Mouse (Mus musculus) stomach, postnatal 0 days (tissue): Measurements from ENCODE around the gene Ptov1. TPM values are rescaled to one million over a fixed set of nuclear protein-coding genes. Genes with fewer than 3 reads are reported as not detected.

Experiments
- ATAC-seq: fragments of 200-750 bp; cut with Nextera tagmentation; 2 replicates; pipeline ENCODE4 v1.8.0; 2017; ENCODE audit not compliant: low FRiP score, low TSS enrichment
- DNase-seq: peaks from one replicate; pipeline ENCODE4 v3.0.0-alpha.2; 2016; ENCODE audit warnings: low spot score
- H3K27ac ChIP-seq: fragments of 300-500 bp; sonication (generic); replicated peaks from 2 replicates; pipeline ENCODE4 v1.5.1; 2014; ENCODE audit warnings: mild to moderate bottlenecking, control low read depth
- H3K27me3 ChIP-seq: fragments of 300-500 bp; sonication (generic); 2 replicates; pipeline ENCODE4 v1.6.1; 2014; ENCODE audit warnings: low read length; ENCODE audit not compliant: control insufficient read depth, insufficient read depth
- H3K36me3 ChIP-seq: fragments of 300-500 bp; sonication (generic); 2 replicates; pipeline ENCODE4 v1.6.1; 2014; ENCODE audit warnings: low read length, mixed read lengths; ENCODE audit not compliant: control insufficient read depth, insufficient read depth
- H3K4me1 ChIP-seq: fragments of 300-500 bp; sonication (generic); replicated peaks from 2 replicates; pipeline ENCODE4 v1.6.1; 2014; ENCODE audit warnings: antibody characterized with exemption; ENCODE audit not compliant: control insufficient read depth, insufficient read depth
- H3K4me2 ChIP-seq: fragments of 300-500 bp; sonication (generic); replicated peaks from 2 replicates; pipeline ENCODE4 v1.6.1; 2014; ENCODE audit warnings: low read depth, mild to moderate bottlenecking, control low read depth, moderate library complexity
- H3K4me3 ChIP-seq: fragments of 300-500 bp; sonication (generic); 2 replicates; pipeline ENCODE4 v1.5.1; 2014; ENCODE audit warnings: low read depth, low read length, control low read depth
- H3K9ac ChIP-seq: fragments of 300-500 bp; sonication (generic); 2 replicates; pipeline ENCODE4 v1.6.1; 2014; ENCODE audit warnings: mild to moderate bottlenecking, low read length, control low read depth, mixed read lengths
- H3K9me3 ChIP-seq: fragments of 300-500 bp; sonication (generic); 2 replicates; pipeline ENCODE4 v1.6.1; 2016; ENCODE audit warnings: low read length; ENCODE audit not compliant: control insufficient read depth
- CTCF ChIP-seq: IDR thresholded peaks from 2 replicates; pipeline ENCODE4 v1.5.1; 2016; ENCODE audit warnings: antibody characterized with exemption, low read depth, mild to moderate bottlenecking, moderate library complexity
- EP300 ChIP-seq: optimal IDR thresholded peaks from 2 replicates; pipeline ENCODE3; 2016; ENCODE audit warnings: antibody characterized with exemption
- WGBS: fragments of 180-500 bp; shearing (Covaris S2); extraction: QIAGEN DNeasy Blood & Tissue Kit; methylation state at CpG from one replicate; pipeline ENCODE4 v1.1.7; 2014; 5-methylcytosine and 5-hydroxymethylcytosine counted together
- polyA plus RNA-seq: library from polyadenylated mRNA; unstranded; fragments of >200 nt; fragmentation: Nextera tagmentation; extraction: Ambion mirVana; gene quantifications from 2 replicates; pipeline ENCODE4 v1.2.1, GENCODE M21; 2015

The Ptov1 gene
- polyA plus RNA-seq, 1 experiment from 2014 or later = 159 TPM

GRCm38 (mm10) chr7:44892276-44892921, 22.8 kb upstream of the Ptov1 start, which contains the start of gene Med25:
TSS of gene Med25 (minus strand) at chr7:44892712.
- Histone ChIP-seq H3K36me3 (peaks cover 2% of the 10 kb centered on the region; the same call in 1 of the 2 replicates), H3K4me1 (peaks cover 6% of the 10 kb centered on the region), H3K9ac (peak within 1 kb of the TSS; percentile 87), H3K27me3 (no peaks in the 10 kb centered on the region), H3K4me3 (peak within 1 kb of the TSS; percentile 75), H3K9me3 (no peaks in the 10 kb centered on the region), H3K27ac (peak within 1 kb of the TSS; percentile 97), H3K4me2 (peak within 1 kb of the TSS; percentile 83)
- DNase-seq (peak; percentile 88), ATAC-seq (peak; percentile 56)
- under 1% methylated on average over 56 of the region's 56 CpGs for WGBS
- TF ChIP-seq EP300 (no peak), CTCF (no peak)

- Histone ChIP-seq H3K4me3 (peak overlapping the region; percentile 75), H3K4me1 (peaks cover 6% of the 10 kb centered on the region), H3K36me3 (peaks cover 2% of the 10 kb centered on the region; the same call in 1 of the 2 replicates), H3K27me3 (no peaks in the 10 kb centered on the region), H3K9ac (peak overlapping the region; percentile 87), H3K27ac (peak overlapping the region; percentile 97), H3K9me3 (no peaks in the 10 kb centered on the region), H3K4me2 (peak overlapping the region; percentile 83)
- ATAC-seq (no peak), DNase-seq (no peak)
- 12% methylated on average over 6 of the region's 6 CpGs for WGBS
- TF ChIP-seq CTCF (no peak), EP300 (no peak)
Measured at GRCm38 (mm10) chr7:44891611-44892010, 22.0 kb upstream of the Ptov1 start.

- Histone ChIP-seq H3K27me3 (no peaks in the 10 kb centered on the region), H3K4me3 (0 out of 2 replicates have a peak overlapping the region, but pooled peaks have one; percentile 75), H3K4me2 (peak overlapping the region; percentile 83), H3K4me1 (peaks cover 6% of the 10 kb centered on the region), H3K36me3 (peaks cover 2% of the 10 kb centered on the region; the same call in 1 of the 2 replicates), H3K27ac (no peak overlapping the region), H3K9ac (peak overlapping the region; percentile 41; the same call in 1 of the 2 replicates), H3K9me3 (no peaks in the 10 kb centered on the region)
- DNase-seq = peak; percentile 48
- ATAC-seq = no peak
- no peak for TF ChIP-seq EP300
- no peak for TF ChIP-seq CTCF
- WGBS = 73% methylated on average over 4 of the region's 4 CpGs
Measured at GRCm38 (mm10) chr7:44890737-44891136, 21.1 kb upstream of the Ptov1 start.

GRCm38 (mm10) chr7:44890180-44890579, 20.6 kb upstream of the Ptov1 start:
- DNase-seq (peak; percentile 61), ATAC-seq (no peak; the same call in 1 of the 2 replicates)
- H3K4me2 ChIP-seq = 0 out of 2 replicates have a peak overlapping the region, but pooled peaks have one; percentile 14
- H3K9me3 ChIP-seq = no peaks in the 10 kb centered on the region
- H3K9ac ChIP-seq = no peak overlapping the region
- no peak overlapping the region for H3K27ac ChIP-seq
- 76% methylated on average over 6 of the region's 7 CpGs for WGBS
- no peak overlapping the region for H3K4me3 ChIP-seq
- TF ChIP-seq CTCF = no peak
- no peak for TF ChIP-seq EP300
- no peaks in the 10 kb centered on the region for H3K27me3 ChIP-seq
- H3K36me3 ChIP-seq = peaks cover 2% of the 10 kb centered on the region; the same call in 1 of the 2 replicates
- peaks cover 6% of the 10 kb centered on the region for H3K4me1 ChIP-seq

- DNase-seq (peak; percentile 79), ATAC-seq (peak; percentile 80)
- no peak overlapping the region for H3K4me3 ChIP-seq
- peaks cover 5% of the 10 kb centered on the region; the same call in 1 of the 2 replicates for H3K36me3 ChIP-seq
- no peak overlapping the region; the same call in 1 of the 2 replicates for H3K9ac ChIP-seq
- no peak overlapping the region for H3K4me2 ChIP-seq
- no peak for TF ChIP-seq EP300
- no peak for TF ChIP-seq CTCF
- H3K9me3 ChIP-seq = no peaks in the 10 kb centered on the region
- H3K4me1 ChIP-seq = peaks cover 6% of the 10 kb centered on the region
- peak overlapping the region; percentile 69 for H3K27ac ChIP-seq
- 68% methylated on average over 13 of the region's 13 CpGs for WGBS
- H3K27me3 ChIP-seq = no peaks in the 10 kb centered on the region
Measured at GRCm38 (mm10) chr7:44888256-44889105, 18.9 kb upstream of the Ptov1 start.
